Mouse (Mus musculus) lung, postnatal 0 days (tissue): ENCODE data around the gene Esyt1. TPM values are rescaled to one million over a fixed set of nuclear protein-coding genes. Genes with fewer than 3 reads are reported as not detected.
A peak's percentile ranks its signal among the peaks of the same experiment; 100 is the strongest.

Experiments
- ATAC-seq: fragments of 200-750 bp; cut with Nextera tagmentation; 2 replicates; pipeline ENCODE4 v1.8.0; 2017; ENCODE audit warnings: moderate library complexity
- DNase-seq: peaks from one replicate; pipeline ENCODE4 v3.0.0-alpha.2; 2016; ENCODE audit warnings: low spot score
- H3K27ac ChIP-seq: fragments of 300-500 bp; sonication (generic); 2 replicates; pipeline ENCODE4 v1.5.1; 2014; ENCODE audit warnings: antibody characterized with exemption, mild to moderate bottlenecking, low read length, mixed read lengths
- H3K27me3 ChIP-seq: fragments of 300-500 bp; sonication (generic); replicated peaks from 2 replicates; pipeline ENCODE4 v1.6.1; 2014; ENCODE audit warnings: low read length, mixed read lengths; ENCODE audit not compliant: insufficient read depth
- H3K36me3 ChIP-seq: fragments of 300-500 bp; sonication (generic); 2 replicates; pipeline ENCODE4 v1.6.1; 2014; ENCODE audit warnings: low read length, mixed read lengths; ENCODE audit not compliant: insufficient read depth
- H3K4me1 ChIP-seq: fragments of 300-500 bp; sonication (generic); 2 replicates; pipeline ENCODE4 v1.6.1; 2014; ENCODE audit warnings: antibody characterized with exemption, low read depth, low read length, mixed read lengths; ENCODE audit not compliant: insufficient read depth
- H3K4me2 ChIP-seq: fragments of 300-500 bp; sonication (generic); replicated peaks from 2 replicates; pipeline ENCODE4 v1.6.1; 2014; ENCODE audit warnings: low read depth, mild to moderate bottlenecking, low read length, moderate library complexity, mixed read lengths
- H3K4me3 ChIP-seq: fragments of 300-500 bp; sonication (generic); 2 replicates; pipeline ENCODE4 v1.5.1; 2014; ENCODE audit warnings: low read depth, low read length
- H3K9ac ChIP-seq: fragments of 300-500 bp; sonication (generic); replicated peaks from 2 replicates; pipeline ENCODE4 v1.6.1; 2014; ENCODE audit warnings: low read depth, mild to moderate bottlenecking
- H3K9me3 ChIP-seq: fragments of 300-500 bp; sonication (generic); 2 replicates; pipeline ENCODE4 v1.6.1; 2016; ENCODE audit warnings: low read length, mixed read lengths
- CTCF ChIP-seq: IDR thresholded peaks from 2 replicates; pipeline ENCODE4 v1.5.1; 2016; ENCODE audit warnings: antibody characterized with exemption, mild to moderate bottlenecking
- EP300 ChIP-seq: IDR thresholded peaks from 2 replicates; pipeline ENCODE4 v1.6.1; 2016; ENCODE audit warnings: antibody characterized with exemption, mild to moderate bottlenecking, control low read depth
- WGBS: fragments of 180-500 bp; shearing (Covaris S2); extraction: QIAGEN DNeasy Blood & Tissue Kit; methylation state at CpG from one replicate; pipeline ENCODE4 v1.1.7; 2014; 5-methylcytosine and 5-hydroxymethylcytosine counted together
- polyA plus RNA-seq: library from polyadenylated mRNA; unstranded; fragments of >200 nt; fragmentation: Nextera tagmentation; extraction: Ambion mirVana; gene quantifications from 2 replicates; pipeline ENCODE4 v1.2.1, GENCODE M21; 2015

Esyt1 gene
- polyA plus RNA-seq, 1 experiment from 2014 or later, result 31.1 TPM

GRCm38 (mm10) chr10:128547361-128548032 lies 21.8 kb upstream of the Esyt1 start, which contains the start of gene Zc3h10:
Zc3h10 (minus strand) TSS chr10:128547774.
- H3K27me3 ChIP-seq, result no peaks in the 10 kb centered on the region
- no peaks in the 10 kb centered on the region; the same call in 1 of the 2 replicates for H3K4me1 ChIP-seq
- peak within 1 kb of the TSS; percentile 96 for H3K27ac ChIP-seq
- TF ChIP-seq EP300 (peak; percentile 67; the same call in 1 of the 2 replicates), CTCF (peak; percentile 71)
- no peaks in the 10 kb centered on the region for H3K9me3 ChIP-seq
- WGBS, result under 1% methylated on average over 44 of the region's 50 CpGs
- peak within 1 kb of the TSS; percentile 66 for H3K4me3 ChIP-seq
- peaks cover 23% of the 10 kb centered on the region; the same call in 1 of the 2 replicates for H3K36me3 ChIP-seq
- H3K4me2 ChIP-seq, result peak within 1 kb of the TSS; percentile 60
- DNase-seq (peak; percentile 100), ATAC-seq (peak; percentile 87)
- peak within 1 kb of the TSS; percentile 87 for H3K9ac ChIP-seq

DNA sequence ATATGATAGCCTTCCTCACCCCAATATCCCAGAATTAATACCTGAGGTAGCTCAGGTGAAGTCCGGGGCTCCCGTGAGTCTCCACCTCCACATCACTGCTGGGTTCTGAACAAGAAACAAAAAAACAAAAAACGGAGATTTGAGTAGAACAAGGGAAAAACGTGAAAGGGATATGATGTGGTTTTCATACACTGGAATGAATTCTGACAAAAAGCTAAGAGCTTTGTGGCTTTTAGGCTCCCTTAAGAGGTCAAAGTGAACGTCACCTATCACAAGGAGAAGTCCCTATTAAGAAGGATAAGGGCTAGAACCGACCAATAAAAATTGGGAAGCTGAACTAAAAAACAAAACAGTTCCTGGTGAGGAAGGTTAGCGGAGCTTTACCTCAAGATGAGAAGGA lies 21.1 kb upstream of the Esyt1 start:
- H3K4me1 ChIP-seq, result no peaks in the 10 kb centered on the region; the same call in 1 of the 2 replicates
- H3K36me3 ChIP-seq, result peaks cover 23% of the 10 kb centered on the region; the same call in 1 of the 2 replicates
- H3K9me3 ChIP-seq, result no peaks in the 10 kb centered on the region
- peak overlapping the region; percentile 88 for H3K27ac ChIP-seq
- no peaks in the 10 kb centered on the region for H3K27me3 ChIP-seq
- H3K4me3 ChIP-seq, result peak overlapping the region; percentile 66
- ATAC-seq (no peak), DNase-seq (peak; percentile 39)
- peak overlapping the region; percentile 60 for H3K4me2 ChIP-seq
- TF ChIP-seq EP300 (no peak), CTCF (no peak)
- 15% methylated on average over 7 of the region's 7 CpGs for WGBS
- peak overlapping the region; percentile 27 for H3K9ac ChIP-seq

GRCm38 (mm10) chr10:128546361-128546760 lies 20.7 kb upstream of the Esyt1 start:
- peak; percentile 96 for DNase-seq
- no peaks in the 10 kb centered on the region for H3K27me3 ChIP-seq
- 6% methylated on average over 4 of the region's 4 CpGs for WGBS
- peak overlapping the region; percentile 66 for H3K4me3 ChIP-seq
- peaks cover 23% of the 10 kb centered on the region; the same call in 1 of the 2 replicates for H3K36me3 ChIP-seq
- H3K9ac ChIP-seq, result no peak overlapping the region
- H3K4me2 ChIP-seq, result peak overlapping the region; percentile 60
- peak overlapping the region; percentile 88; the same call in 1 of the 2 replicates for H3K27ac ChIP-seq
- H3K9me3 ChIP-seq, result no peaks in the 10 kb centered on the region
- no peaks in the 10 kb centered on the region; the same call in 1 of the 2 replicates for H3K4me1 ChIP-seq
- ATAC-seq, result no peak; the same call in 1 of the 2 replicates
- no peak for TF ChIP-seq EP300
- peak; percentile 84 for TF ChIP-seq CTCF

DNA sequence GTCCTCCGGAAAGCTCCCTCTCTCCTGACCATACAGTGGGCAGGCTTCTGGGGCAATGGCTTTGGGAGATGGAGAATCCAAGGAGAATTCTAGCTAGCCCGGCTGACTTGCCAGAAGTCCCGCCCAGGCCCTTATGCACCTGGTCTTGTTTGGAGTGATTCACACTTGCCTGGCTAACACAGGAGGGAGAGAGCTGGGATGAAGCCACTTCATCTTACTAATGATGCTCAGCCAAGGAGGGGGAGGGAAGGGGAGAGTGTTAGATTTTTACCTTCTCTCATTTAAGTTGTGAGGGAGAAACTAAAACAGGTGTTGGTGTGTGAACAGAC lies 19.9 kb upstream of the Esyt1 start:
- no peaks in the 10 kb centered on the region for H3K9me3 ChIP-seq
- peaks cover 23% of the 10 kb centered on the region; the same call in 1 of the 2 replicates for H3K36me3 ChIP-seq
- no peak overlapping the region for H3K9ac ChIP-seq
- H3K4me3 ChIP-seq, result no peak overlapping the region
- H3K4me2 ChIP-seq, result no peak overlapping the region
- TF ChIP-seq CTCF (no peak), EP300 (no peak)
- H3K27ac ChIP-seq, result no peak overlapping the region
- no peaks in the 10 kb centered on the region; the same call in 1 of the 2 replicates for H3K4me1 ChIP-seq
- DNase-seq, result no peak
- no peaks in the 10 kb centered on the region for H3K27me3 ChIP-seq
- ATAC-seq, result no peak
- 84% methylated on average over 3 of the region's 3 CpGs for WGBS

GRCm38 (mm10) chr10:128544674-128545569 lies 19.3 kb upstream of the Esyt1 start:
- Histone ChIP-seq H3K4me3 (no peak overlapping the region), H3K4me2 (no peak overlapping the region), H3K27ac (no peak overlapping the region), H3K4me1 (no peaks in the 10 kb centered on the region; the same call in 1 of the 2 replicates), H3K9me3 (no peaks in the 10 kb centered on the region), H3K27me3 (no peaks in the 10 kb centered on the region), H3K9ac (no peak overlapping the region), H3K36me3 (peaks cover 23% of the 10 kb centered on the region; the same call in 1 of the 2 replicates)
- WGBS, result 89% methylated on average over 37 of the region's 37 CpGs
- TF ChIP-seq EP300 (no peak), CTCF (no peak)
- ATAC-seq, result no peak
- DNase-seq, result no peak

GRCm38 (mm10) chr10:128544151-128544657 lies 18.5 kb upstream of the Esyt1 start:
- no peak overlapping the region for H3K9ac ChIP-seq
- no peaks in the 10 kb centered on the region; the same call in 1 of the 2 replicates for H3K4me1 ChIP-seq
- H3K9me3 ChIP-seq, result no peaks in the 10 kb centered on the region
- H3K4me2 ChIP-seq, result no peak overlapping the region
- TF ChIP-seq CTCF (no peak), EP300 (no peak)
- no peak overlapping the region for H3K27ac ChIP-seq
- no peak for DNase-seq
- no peaks in the 10 kb centered on the region for H3K27me3 ChIP-seq
- ATAC-seq, result no peak
- WGBS, result 95% methylated on average over 15 of the region's 15 CpGs
- no peak overlapping the region for H3K4me3 ChIP-seq
- peaks cover 23% of the 10 kb centered on the region; the same call in 1 of the 2 replicates for H3K36me3 ChIP-seq
